Mouse (Mus musculus): ENCODE data around the gene Rab20.

Rab20 gene

GRCm38 (mm10) chr8:11452559-11452958 lies 26.0 kb downstream of the Rab20 start:
- no peak for DNase-seq

GRCm38 (mm10) chr8:11452152-11452551 lies 26.4 kb downstream of the Rab20 start:
- no peak for DNase-seq

- DNase-seq: no peak
Observed at GRCm38 (mm10) chr8:11450184-11451113, 28.1 kb downstream of the Rab20 start.

- DNase-seq: no peak
Observed at GRCm38 (mm10) chr8:11447910-11448570, 30.5 kb downstream of the Rab20 start.

- DNase-seq: no peak
Observed at GRCm38 (mm10) chr8:11445790-11446189, 32.7 kb downstream of the Rab20 start.

GRCm38 (mm10) chr8:11444216-11444615 lies 34.3 kb downstream of the Rab20 start:
- no peak for DNase-seq

- no peak for DNase-seq
Observed at GRCm38 (mm10) chr8:11443611-11444010, 34.9 kb downstream of the Rab20 start.

- DNase-seq: no peak
Observed at GRCm38 (mm10) chr8:11441291-11441690, 37.2 kb downstream of the Rab20 start.

- no peak for DNase-seq
Observed at GRCm38 (mm10) chr8:11437862-11438261, 40.6 kb downstream of the Rab20 start.

GRCm38 (mm10) chr8:11430688-11431087 lies 47.8 kb downstream of the Rab20 start:
- DNase-seq: no peak

GRCm38 (mm10) chr8:11423091-11423490 lies 55.4 kb downstream of the Rab20 start:
- DNase-seq: peak in 1 of 2 experiments; percentile 28

GRCm38 (mm10) chr8:11421968-11422367 lies 56.5 kb downstream of the Rab20 start:
- no peak for DNase-seq

- DNase-seq: peak; percentile 18 to 45
Observed at GRCm38 (mm10) chr8:11421105-11421504, 57.4 kb downstream of the Rab20 start.

- peak; percentile 65 to 72 for DNase-seq
Observed at GRCm38 (mm10) chr8:11419645-11420044, 58.9 kb downstream of the Rab20 start.

GRCm38 (mm10) chr8:11419232-11419631 lies 59.3 kb downstream of the Rab20 start:
- DNase-seq: peak; percentile 74 to 78

GRCm38 (mm10) chr8:11417762-11418161 lies 60.7 kb downstream of the Rab20 start:
- no peak for DNase-seq

GRCm38 (mm10) chr8:11415089-11415488 lies 63.4 kb downstream of the Rab20 start:
- peak; percentile 15 to 17 for DNase-seq

GRCm38 (mm10) chr8:11414304-11414703 lies 64.2 kb downstream of the Rab20 start:
- peak; percentile 12 to 22 for DNase-seq

GRCm38 (mm10) chr8:11412450-11412849 lies 66.1 kb downstream of the Rab20 start:
- no peak for DNase-seq

- DNase-seq: no peak
Observed at GRCm38 (mm10) chr8:11411504-11412124, 66.9 kb downstream of the Rab20 start.

GRCm38 (mm10) chr8:11405722-11406481 lies 72.6 kb downstream of the Rab20 start:
- DNase-seq: peak in 1 of 2 experiments; percentile 19

GRCm38 (mm10) chr8:11404614-11405013 lies 73.9 kb downstream of the Rab20 start:
- no peak for DNase-seq

GRCm38 (mm10) chr8:11403813-11404212 lies 74.7 kb downstream of the Rab20 start:
- DNase-seq: no peak

All from cerebellum, adult 18-20 months (tissue).